Mouse (Mus musculus) bone marrow macrophage, adult 2 months (primary cell): ENCODE results near the gene Cyp2d12.
"Not testable (repeated sequence)": the region's sequence is repeated elsewhere in the genome, so short reads cannot be mapped to it uniquely, and the experiment has no call there.

ENCODE experiments used
- CTCF ChIP-seq: IDR thresholded peaks from 2 replicates; pipeline ENCODE4 v1.5.1; 2012; ENCODE audit warnings: low read depth, mild to moderate bottlenecking, low read length, moderate library complexity
- POLR2A ChIP-seq: IDR thresholded peaks from 2 replicates; pipeline ENCODE4 v1.6.1; 2012; ENCODE audit warnings: mild to moderate bottlenecking, low read depth, low read length, borderline replicate concordance

DNA sequence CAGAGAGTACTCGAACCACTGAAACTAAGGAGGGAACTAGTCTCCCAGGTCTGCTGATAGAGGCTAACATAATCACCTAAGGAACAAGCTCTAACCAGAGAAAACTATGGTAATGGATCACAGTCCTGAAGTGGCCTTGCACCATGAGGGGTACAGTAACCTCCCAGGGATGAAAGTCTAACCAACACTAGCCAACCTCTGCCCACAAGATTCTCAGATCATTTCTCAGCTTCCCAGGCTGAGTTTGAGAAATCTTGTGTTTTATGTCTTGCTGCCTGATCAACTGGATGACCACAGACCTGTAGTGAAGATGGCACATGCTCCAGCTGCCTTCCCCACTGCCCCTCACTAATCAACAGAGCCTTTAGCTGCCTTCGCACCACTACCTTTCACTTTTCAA lies 1.7 kb upstream of the Cyp2d12 start:
- not testable (repeated sequence) for TF ChIP-seq POLR2A, CTCF
